Mouse (Mus musculus) c-Kit-positive CD71-positive TER-119-positive erythroid progenitor cells, embryonic 14.5 days (primary cell): ENCODE data around the gene Kank1.

Source experiments
- DNase-seq: peaks from one replicate; pipeline ENCODE4 v3.0.0-alpha.2; 2013; ENCODE audit warnings: low spot score

Kank1 gene

DNA sequence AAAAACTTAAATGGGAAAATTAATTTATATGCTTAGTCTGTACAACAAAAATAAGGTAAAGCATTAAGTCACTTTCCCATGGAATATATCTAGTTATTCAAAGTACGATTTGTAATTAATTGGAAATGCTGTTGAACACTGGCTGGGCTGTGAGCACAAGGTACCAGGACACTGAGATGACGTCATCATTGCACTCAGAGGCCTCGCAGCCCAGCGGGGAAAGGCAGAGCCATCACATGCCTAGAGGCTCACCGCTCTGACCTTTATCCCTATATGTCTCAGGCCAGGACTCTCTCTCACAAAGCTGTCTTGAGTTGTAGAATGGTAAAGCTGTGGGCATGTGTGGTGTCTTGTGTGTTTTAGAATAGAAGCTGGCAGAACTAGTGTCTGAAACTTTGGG, 128.9 kb downstream of the Kank1 start:
- DNase-seq: no peak

DNA sequence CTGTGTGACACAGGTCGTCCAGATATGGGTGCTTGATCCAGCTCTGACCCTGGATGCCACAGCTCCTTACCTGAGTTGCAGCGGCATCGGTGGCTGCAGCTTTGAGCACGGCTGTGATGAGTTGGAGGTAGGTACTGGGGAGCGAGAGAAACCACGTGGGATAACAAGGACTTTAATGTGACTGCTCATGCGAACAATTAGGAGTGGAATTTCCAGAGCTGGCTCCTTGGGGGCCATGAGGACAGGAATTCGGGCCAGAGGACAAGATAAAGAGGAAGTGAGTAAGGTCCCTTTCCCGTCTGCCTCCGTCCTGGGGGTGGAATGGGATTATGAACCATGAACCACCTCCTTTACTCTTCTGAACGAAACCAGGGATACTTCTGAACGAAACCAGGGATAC, 129.8 kb downstream of the Kank1 start:
- DNase-seq: no peak

DNA sequence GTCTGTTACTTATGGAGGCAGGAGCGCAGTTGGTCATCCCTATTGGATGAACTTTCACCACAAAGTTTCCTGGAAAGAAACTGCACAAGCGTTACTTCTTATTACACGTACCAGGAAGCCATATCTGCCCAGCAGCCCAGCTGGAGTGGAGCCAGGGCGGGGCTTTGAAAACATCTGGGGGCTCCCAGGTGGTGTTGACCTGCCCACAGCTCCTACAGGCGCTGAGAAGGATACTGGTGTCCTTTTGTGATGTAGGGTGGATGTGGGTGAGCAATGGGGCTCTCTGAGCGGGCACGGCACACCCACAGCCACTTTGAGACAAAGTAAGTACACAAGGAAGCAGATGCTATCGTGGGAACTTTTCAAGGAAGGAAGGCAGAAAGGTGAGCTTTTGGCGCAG, 133.7 kb downstream of the Kank1 start:
- no peak for DNase-seq

DNA sequence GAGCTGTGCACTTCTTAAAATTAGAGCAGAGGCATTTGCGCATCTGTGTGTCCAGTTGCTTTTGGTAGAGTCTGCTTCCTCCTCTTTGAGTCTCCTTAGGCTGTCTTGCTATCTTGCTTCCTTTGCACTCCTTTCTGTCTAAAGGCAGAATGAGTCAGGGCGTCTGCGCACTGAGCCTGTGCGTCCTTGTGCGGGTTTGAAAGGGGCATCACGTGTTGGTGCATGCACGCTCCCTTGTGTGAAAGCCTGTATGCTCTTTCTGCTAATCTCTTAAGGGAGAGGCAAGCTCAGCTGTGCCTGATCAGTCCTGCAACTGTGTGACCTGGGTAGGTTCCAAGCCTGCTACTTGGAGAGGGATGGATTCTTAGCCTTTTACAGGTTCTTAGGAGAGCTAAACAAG, 136.0 kb downstream of the Kank1 start:
- no peak for DNase-seq

DNA sequence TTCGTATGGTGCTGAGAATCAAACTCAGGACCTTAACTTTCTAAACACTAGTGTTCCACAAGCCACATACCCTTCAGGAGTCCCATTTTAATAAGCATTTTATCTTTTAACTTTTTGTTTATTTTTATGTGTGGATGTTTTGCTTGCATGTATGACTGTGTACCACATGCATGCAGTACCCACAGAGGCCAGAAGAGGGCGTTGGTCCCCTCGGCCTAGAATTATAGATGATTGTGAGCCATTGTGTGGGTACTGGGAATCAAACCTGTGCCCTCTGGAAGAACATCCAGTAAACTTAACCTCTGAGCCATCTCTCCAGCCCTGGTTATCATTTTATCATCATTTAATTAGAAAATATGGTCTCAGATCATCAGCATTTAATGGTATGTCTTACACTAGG, 136.8 kb downstream of the Kank1 start:
- DNase-seq: no peak

DNA sequence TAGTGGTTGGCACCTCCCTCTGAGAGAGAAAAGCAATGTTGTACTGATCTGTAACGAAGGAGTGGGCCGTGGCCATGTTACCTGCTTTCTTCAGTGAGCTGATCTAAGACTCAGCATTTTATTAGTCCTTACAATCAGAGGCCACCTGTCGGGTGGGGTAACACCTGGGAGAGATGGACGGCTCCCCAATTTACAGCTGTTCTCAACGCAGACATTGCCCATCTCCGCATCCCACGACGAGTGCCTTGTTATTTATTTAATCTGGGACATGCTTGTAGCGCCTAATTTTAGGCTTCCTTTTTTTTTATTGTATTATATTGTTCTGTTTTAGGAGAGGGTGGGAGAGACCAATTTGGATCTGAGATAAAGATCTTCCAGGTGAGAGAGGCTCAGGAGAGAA, 137.4 kb downstream of the Kank1 start:
- DNase-seq: no peak

DNA sequence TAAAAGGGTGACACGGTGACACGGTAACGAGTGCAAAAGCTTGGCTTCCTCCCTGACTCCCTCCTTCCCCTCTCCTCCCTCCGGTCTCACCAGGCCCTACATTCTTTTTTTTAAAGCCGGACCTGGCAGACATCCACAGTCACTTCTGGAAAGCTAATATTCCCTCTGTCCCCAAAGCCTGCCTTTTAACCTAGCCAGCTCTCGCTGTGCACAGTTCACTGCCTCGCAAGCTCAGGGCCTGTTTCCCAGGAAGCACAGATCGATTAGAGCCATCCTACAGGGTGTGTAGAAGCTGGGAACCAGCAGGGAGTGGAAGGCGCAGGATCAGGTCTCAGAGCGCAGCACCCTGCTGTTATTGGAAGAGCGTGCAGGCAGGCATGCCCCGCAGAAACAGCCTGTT, 138.2 kb downstream of the Kank1 start:
- DNase-seq: no peak

DNA sequence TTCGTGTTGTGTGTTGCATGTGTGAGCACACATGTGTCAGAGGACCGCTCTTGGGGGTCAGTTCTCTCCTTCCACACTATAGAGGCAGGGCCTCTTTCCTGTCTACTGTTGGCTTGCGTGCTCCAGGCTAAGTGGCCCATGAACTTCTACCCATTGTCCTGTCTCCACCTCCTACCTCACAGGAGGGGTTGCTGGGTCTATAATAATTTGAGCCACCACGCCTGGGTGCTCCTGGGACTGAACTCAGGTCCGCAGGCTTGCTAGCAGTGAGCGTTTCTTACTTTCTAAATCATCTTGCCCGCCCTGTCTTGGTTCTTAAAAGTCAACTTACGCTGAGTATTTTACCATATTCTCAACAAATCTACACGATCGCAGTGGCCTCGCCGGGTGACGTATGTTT, 140.1 kb downstream of the Kank1 start:
- DNase-seq: no peak

DNA sequence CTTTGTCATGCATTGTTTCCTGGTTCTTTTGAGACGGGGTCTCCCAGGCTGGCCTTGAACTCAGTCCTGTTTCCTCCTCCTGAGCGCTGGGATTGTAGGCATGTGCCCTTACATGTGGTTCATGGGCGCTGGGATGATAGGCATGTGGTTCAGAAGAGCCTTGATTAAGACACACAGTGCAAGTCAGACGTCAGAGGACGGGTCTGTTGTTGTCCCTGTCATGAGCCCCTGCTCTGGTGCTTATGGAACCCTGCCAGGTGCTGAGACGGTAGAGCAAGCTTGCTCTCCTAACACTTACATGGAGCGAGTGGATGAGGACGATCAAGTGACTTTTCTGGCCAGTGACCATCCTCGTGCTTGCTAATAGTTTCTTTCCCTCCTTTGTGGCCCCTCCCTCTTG, 143.9 kb downstream of the Kank1 start:
- no peak for DNase-seq

DNA sequence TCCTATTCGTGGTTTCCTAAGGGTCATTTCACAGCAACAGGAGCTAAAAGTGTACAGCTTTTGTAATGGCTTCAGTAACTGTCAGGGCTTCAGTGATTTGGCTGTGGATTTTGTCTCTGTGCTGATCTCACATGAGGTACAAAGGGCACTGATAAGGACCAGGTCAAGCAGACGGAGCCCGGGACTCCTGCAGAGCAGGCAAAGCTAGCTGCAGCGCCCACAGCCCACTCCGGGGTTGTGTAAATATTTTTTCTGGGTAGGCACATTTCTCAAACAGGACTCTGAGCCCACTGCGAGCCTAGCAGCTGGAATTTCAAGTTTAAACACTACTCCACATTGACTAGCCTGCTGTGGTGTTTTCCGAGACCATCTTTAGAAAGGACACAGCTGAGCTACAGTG, 145.2 kb downstream of the Kank1 start:
- no peak for DNase-seq

DNA sequence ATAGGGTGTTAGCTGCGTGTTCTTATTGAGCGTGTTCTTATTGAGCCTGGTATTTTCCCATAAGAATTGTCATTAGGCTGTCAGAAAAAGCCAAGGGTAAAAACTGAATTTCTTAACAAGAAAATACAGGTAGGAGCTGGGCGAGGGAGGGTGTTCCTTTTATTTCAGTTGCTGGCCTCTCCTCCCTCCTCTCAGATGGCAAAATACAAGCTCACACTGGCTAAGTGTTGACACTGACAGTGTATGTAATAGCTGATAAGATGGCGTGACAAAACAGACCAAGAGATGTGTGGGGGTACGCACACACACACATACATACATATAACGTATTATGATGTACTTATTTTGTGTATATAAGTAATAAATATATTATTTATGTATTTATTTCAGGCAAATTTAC, 145.7 kb downstream of the Kank1 start:
- DNase-seq: no peak

DNA sequence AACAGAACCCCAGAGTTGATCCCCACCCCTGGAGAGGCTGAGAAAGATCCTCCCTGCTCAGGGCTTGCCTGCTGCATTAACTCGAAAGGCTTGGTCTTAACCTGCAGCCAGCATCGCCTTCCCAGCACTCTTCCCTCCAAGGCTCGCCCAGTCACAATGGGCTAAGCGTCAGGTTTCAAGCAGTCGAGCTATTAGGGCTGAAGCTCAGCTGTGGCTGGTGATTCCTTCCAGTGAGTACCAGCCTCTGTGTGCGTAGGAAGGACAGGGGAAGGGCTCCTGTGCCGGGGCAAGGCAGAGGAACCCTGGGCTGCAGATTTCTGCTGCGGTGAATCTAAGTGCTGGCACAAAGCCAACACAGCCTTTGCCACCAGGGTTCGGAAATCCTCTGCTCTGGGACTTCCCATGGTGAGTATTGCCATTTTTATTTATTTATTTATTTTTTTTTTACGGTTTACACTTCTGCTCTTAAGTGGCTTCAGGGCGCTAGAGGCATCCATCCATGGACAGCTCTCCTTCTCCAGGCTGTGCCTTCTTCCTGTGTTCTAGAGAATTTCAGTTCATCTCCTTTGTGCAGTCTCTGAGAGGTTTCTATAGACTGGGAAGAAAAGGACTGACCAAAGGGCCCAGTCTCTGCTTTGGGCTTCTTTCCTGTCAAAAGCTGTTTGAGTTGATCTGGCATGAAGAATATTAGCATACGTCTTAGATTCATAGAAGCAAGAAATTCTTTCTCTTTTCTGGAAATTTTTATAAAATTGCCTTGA, 146.8 kb downstream of the Kank1 start:
- DNase-seq: no peak

DNA sequence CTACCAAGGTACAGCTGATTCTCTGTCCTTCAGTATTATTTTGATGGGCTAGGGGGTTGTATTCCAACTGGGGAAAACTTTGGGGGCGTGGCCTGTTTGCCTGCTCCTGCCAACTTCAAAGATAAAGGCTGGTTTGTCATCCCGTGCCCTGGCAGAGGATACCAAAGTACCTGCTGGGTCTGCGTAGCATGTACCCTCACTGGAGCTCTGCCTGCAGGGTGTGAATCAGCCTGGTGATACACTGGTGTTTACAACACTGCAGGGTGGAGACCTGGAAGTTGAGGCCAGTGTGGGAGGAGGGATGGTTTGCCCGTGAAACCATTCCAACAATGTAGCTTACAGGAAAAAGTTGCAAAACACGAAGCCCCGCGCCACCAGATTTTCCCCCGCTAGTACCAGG, 149.2 kb downstream of the Kank1 start:
- no peak for DNase-seq

DNA sequence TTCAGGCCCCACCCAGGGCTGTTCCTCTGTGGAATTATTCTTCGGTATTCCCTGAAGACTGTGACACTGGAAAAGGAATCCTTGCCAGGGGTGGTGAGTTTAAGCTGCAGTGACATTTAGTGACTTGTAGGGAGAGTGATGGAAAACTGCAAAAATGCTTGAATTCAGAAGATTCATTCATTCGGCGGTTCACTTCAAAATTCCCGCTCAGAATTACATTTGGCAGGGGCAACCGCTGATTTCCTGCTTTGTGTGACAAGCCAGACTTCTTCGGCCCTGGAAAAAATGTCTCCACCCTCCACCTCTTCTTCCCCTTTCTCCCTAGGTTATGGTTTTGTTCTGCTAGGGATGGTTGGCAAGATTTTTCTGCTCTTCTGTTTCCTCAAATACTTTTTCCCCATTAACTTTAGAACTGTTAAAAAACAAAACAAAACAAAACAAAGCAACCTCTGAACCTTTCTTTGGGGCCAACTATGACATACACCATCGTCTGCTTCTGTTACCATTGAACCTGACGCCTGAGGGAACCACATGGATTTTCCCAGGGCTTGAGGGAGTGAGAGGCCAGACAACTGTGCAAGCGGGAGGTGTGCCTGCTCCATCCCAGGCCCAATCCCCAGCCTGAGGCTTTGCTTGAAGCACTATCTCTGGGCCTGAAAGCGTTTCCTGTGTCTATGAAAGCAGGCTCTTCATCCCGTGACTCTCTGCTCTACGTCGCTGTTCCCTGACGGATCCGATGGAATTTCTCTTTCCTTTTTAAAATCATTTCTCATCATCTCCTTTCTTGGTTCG, 150.1 kb downstream of the Kank1 start:
- DNase-seq: no peak

DNA sequence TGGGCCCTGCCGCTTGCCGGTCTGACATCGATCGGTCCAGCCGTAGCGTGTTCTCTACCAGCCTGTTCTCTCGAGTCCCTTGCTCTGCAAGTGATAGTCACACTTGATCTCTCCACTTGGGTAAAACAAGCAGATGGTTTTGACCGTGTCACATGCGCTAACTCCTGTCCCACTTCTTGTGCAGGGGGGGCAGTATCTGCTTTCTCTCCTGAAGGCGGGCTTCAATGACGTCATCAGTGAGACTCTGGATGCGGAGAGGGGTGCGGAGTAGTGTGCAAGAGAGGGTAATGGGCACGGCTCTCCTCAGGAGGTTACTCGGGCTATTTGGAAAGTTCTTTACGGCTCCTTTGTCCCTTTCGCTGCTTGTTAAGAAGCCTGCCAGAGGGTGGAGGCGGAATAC, 151.1 kb downstream of the Kank1 start:
- DNase-seq: no peak

DNA sequence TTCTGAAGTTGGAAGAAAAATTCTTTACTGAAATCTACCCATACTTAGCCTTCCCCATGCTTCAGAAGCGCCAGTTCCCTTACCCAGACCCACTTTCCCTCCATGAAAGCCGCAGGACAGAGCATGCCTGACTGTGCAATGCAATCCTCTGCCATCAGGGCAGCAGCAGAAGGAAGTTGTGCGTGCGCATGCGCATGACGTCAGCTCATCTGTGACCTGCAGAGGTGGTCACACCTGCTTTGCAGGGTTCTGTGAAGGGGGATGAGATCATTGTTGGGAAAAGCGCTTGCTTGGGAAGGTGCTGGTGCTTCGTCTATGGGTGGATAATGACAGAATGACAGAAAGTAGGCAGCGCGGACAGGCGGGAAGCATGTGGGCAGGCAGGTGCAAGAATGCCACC, 155.4 kb downstream of the Kank1 start:
- DNase-seq: no peak

DNA sequence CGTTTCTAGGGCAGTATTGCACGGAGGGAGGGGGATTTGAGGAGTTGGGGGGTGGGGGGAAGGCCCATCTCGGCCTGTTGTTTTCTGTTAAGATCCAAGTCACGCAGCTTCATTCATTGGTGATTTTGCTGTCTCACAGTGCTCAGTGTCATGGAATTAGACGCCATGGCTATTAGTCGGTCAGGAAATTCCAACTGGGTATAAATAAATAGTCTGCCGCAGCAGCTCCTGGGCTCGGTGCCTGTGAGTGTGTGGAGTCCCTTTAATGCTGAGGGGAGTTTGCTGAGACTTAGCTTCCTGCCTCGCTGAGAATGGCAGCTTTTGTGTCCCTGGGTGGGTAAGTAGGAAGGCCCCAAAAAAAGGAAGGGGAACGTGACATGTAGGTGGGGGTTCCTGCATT, 158.3 kb downstream of the Kank1 start:
- no peak for DNase-seq

DNA sequence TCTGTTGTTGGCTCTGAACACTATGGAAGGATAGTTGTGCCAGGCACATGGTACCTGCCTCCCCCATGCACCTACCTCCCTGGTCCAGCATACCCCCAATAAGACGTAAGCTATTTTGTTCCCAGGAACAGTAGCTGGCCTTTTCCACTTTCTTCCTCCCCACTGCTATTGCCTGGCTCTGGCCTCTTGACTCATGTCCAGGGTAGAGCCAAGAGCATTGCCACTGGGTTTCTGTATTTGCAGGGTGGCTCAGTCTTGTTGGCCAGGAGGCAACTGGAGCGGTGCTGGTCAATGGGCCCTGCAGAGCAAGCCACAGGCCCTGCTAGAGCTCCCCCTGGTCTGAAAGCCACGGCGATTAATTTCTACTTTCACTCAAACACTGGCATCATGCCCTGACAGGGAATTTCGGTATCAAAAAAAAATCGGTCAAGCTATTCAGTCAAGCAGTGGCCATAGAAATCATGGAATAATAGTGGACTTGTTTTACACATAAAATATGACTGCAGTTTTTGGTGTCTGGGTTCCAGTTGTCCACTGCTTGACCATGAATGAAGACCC, 160.0 kb downstream of the Kank1 start:
- DNase-seq: no peak

DNA sequence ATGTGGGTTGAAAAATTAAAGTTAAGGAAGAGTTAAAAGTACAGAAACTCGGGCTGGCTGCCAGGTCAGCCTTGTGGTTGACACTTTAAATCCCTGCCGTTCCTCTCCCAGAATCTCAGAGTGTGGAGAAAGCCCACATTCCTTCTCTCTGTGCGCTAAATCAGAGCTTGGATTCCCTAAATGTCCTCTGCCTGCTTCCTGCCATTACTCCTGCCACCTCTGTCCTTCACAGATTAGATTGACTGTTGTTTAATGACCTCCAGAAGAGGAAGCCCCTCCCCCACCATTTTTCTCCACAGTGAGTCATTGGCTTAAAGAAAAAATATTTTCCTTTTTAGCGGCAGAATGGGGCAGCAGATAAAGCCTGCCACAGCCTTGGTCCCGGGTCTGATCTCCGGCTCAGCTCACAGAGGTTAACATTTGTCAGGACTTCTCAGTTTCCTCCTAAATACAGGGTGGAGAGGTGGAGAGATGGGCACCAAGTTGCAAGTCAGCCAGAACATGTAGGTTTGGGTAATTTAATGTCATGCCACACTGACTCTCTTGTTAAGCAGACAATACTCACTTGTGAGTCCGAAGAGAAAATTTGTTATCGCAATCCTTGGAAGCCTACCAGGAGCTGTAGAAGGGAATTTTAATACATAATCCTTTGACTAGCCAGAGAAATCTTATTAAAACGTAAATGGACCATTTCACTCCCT, 162.9 kb downstream of the Kank1 start:
- no peak for DNase-seq

DNA sequence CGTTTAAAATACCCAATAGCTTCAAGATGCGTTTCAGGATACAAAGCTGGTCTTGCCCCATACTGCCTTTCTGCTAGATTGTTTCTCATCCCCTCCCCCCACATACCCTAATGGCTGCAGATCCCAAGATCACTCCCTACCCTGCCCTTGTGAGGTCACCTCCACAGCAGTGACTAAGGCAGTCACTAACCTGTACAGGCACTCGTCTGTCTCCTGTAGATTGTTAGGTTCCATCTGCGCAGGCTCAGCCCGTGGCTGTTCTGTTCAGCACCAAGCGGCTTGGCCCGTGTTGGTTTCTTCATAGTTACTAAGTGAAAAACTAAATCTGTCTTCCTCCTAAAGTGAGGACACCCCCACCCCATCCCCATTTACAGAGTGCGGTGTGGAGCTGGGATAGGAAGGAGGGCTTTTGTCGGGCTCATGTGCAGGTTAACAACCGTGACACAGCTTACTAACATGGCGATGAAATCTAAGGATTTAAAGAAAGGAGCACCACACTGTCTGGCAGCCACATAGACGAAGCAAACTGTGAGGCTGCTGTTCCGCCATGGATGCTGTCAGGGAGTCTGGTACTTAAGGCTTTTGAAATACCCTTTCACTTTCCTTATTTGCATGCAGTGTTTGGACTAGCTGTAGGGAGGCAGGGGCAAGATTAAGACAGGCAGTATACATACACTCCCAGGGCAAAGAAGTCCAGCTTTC, 163.6 kb downstream of the Kank1 start:
- DNase-seq: no peak

DNA sequence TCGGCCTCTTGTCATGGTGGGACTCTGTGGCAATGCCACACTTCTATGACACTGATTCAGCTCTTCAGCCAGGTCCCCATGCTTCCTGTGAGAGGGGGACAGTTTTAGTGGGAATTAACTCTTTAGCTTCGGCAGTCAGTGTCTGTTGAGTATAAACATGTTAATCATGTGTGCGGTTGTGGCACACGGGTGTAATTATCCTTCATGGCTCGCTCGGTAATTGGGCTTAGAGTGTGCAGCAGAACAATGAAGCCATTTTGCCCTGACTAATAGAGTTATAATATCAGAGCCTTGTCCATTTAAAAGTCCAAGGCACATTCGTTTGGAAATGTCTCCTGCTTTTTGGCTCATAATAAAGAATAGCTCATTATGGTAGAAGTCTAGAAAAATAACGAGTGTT, 164.7 kb downstream of the Kank1 start:
- no peak for DNase-seq

DNA sequence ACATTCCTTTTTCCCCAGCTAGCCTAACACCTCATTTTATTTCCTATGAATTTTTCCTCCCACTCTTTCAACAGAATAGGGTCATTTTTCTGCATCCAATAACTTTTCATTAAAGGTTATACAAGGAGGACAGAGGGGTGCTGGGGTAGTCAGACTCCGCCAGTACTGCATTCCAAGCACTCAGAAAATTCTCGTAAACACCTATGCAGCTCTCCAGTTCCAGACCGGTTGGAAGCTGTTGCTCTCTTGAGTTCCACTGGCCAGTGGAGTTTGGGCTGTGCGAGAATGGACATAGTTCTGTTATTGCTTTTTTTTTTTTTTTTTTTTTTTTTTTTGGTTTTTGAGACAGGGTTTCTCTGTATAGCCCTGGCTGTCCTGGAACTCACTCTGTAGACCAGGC, 167.4 kb downstream of the Kank1 start:
- no peak for DNase-seq
